Mouse (Mus musculus): Measurements from ENCODE around the gene Orc5.

DNA sequence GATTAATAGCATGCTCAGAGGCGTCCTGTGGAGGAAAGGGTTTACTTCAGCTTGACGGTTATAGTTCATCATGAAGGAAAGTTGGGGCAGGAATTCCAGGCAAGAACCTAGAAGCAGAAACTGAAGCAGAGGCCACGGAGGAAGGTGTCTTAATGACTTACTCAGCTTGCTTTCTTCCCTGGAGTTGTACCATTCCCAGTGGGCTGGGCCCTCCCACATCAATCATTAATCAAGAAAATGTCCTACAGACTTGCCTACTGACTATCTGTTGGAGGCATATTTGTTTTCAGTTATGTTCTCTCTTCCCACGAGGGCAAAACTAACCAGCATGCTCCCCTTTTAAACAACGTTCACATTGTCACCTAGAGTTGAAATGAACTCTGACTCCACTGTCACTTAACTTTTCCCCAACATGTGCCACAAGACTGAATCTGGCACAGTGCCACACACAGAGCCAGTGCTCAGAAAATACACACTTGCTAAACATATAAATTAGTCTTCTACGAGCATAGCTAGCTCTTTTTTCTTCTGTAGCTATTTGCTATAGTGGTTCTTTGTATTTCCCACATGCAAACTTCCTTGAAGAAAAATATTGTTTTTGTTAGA, 1.6 kb downstream of the Orc5 start:
- TF ChIP-seq POLR2A (IDR thresholded peaks at IDR 0.05; ENCODE audit: low read depth, low read length) (no peak), CTCF (IDR thresholded peaks at IDR 0.05; ENCODE audit: extremely low read depth, insufficient read depth, insufficient read length, insufficient replicate concordance) (no peak)

Measured in spleen, adult 2 months (tissue).